Mouse (Mus musculus): ENCODE data around the gene Dhcr24. TPM values are rescaled to one million over a fixed set of nuclear protein-coding genes. Genes with fewer than 3 reads are reported as not detected.
A peak's percentile ranks its signal among the peaks of the same experiment; 100 is the strongest.

Gene Dhcr24
- polyA plus RNA-seq, 1 experiment from 2014 or later, result 5.2 TPM

DNA sequence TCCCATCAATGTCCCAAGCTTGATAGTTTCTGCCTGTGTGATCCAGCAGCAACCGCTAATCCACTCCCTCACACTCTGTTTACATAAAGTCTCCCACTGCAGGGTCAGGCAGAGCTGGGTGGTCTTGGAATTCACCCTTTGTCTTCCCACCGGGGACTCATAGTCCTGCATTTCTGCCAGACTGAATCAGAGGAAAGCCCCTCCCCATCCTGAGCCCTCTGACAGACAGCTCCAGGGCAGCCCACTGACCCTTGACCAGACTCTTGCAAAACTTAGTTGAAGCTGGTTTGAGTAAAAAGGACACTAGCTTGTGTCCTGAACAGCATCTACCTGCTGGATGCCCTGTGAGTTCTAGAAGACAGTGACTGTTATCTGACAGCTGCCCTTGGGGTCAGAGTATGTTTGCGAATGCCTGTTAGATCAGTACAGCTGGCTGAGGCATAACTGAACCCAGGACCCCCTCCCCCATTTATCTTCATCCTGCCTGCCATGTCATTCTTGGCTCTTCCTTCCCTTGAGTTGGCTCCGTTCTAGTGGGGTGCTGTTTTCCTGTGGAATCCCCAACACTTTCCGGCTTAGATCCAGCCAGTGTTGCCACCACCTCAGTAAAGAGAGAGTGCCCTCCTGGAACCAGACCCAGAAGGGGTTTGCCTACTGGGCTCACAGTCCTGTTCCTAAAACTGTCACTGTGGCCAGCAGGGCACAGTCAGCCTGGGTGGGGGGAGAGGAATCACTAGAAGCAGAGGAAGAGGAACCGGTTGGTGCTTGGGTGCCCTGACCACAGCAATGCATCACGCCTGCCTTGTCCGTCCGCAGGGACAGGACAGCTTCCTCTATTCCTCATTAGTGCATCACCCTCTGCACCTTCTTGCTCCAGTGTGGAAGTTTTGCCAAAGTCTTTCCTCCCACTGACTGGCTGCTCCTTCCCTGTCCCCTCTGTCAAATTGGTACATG is 2.3 kb downstream of the Dhcr24 start:
- peak overlapping the region; percentile 87 for H3K4me2 ChIP-seq

DNA sequence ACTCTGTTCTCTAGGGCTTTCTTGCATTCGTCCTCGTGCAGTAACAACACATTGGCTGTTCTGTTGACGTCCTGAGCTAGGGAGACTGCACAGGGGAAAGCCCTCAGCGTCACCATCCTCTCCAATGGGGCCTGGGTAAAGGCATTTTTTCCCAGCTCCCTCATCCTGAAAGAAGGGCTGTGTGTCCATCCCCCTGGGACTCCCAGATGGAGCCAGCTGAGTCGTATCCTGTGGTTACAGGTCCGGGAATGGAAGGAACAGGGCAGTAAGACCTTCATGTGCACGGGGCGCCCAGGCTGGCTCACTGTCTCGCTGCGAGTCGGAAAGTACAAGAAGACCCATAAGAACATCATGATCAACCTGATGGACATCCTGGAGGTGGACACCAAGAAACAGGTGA is 3.3 kb downstream of the Dhcr24 start:
- Histone ChIP-seq H3K4me3 (0 out of 2 replicates have a peak overlapping the region, but pooled peaks have one; percentile 99), H3K27ac (replicated peaks) (no peak overlapping the region), H3K4me2 (peak overlapping the region; percentile 87), H3K36me3 (peaks cover 34% of the 10 kb centered on the region), H3K9me3 (no peaks in the 10 kb centered on the region), H3K4me1 (replicated peaks) (peaks cover 48% of the 10 kb centered on the region), H3K27me3 (no peaks in the 10 kb centered on the region), H3K9ac (no peak overlapping the region)
- no peak for ATAC-seq (ENCODE audit: low FRiP score, low read depth)
- WGBS, result 87% methylated on average over 11 of the region's 11 CpGs

More for the DNA sequence above, 2.3 kb downstream of the Dhcr24 start:
- H3K4me3 ChIP-seq, result peak overlapping the region; percentile 99
- no peak for ATAC-seq (ENCODE audit: low FRiP score, low read depth)
- WGBS, result 43% methylated on average over 9 of the region's 9 CpGs
- no peaks in the 10 kb centered on the region for H3K27me3 ChIP-seq
- peaks cover 48% of the 10 kb centered on the region for H3K4me1 ChIP-seq (replicated peaks)
- no peak overlapping the region for H3K27ac ChIP-seq (replicated peaks)
- H3K9ac ChIP-seq, result peak overlapping the region; percentile 18; the same call in 1 of the 2 replicates
- no peaks in the 10 kb centered on the region for H3K9me3 ChIP-seq
- peaks cover 32% of the 10 kb centered on the region for H3K36me3 ChIP-seq

DNA sequence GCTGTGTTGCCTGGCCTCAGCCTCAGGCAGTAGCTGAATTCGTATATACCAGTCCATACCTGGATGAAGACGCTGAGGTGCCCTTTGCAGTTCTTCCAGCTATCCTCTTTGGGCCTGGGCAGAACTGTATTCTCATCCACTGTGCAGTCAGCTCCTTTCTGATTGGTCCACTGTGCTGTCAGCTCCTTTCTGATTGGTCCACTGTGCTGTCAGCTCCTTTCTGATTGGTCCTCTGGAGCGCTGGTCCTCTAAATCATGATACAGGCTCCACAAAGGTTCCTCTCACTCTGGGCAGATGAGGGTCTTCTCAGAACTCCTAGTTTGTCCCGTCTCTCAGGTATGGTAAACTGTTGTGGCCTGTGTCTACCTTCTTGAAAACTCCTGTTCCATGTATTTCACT is 8.8 kb downstream of the Dhcr24 start:
- Histone ChIP-seq H3K9me3 (no peaks in the 10 kb centered on the region), H3K27me3 (no peaks in the 10 kb centered on the region), H3K4me1 (replicated peaks) (peaks cover 8% of the 10 kb centered on the region), H3K27ac (replicated peaks) (no peak overlapping the region), H3K9ac (no peak overlapping the region), H3K36me3 (peaks cover 71% of the 10 kb centered on the region), H3K4me3 (no peak overlapping the region), H3K4me2 (no peak overlapping the region)
- ATAC-seq (ENCODE audit: low FRiP score, low read depth), result no peak
- 93% methylated on average over 4 of the region's 4 CpGs for WGBS

GRCm38 (mm10) chr4:106571081-106571724 is 10.4 kb downstream of the Dhcr24 start:
- H3K36me3 ChIP-seq, result peaks cover 68% of the 10 kb centered on the region
- H3K9me3 ChIP-seq, result no peaks in the 10 kb centered on the region
- no peak overlapping the region for H3K4me3 ChIP-seq
- WGBS, result 88% methylated on average over 11 of the region's 11 CpGs
- H3K27ac ChIP-seq (replicated peaks), result no peak overlapping the region
- H3K27me3 ChIP-seq, result no peaks in the 10 kb centered on the region
- H3K9ac ChIP-seq, result no peak overlapping the region
- H3K4me2 ChIP-seq, result no peak overlapping the region
- H3K4me1 ChIP-seq (replicated peaks), result no peaks in the 10 kb centered on the region
- ATAC-seq (ENCODE audit: low FRiP score, low read depth), result no peak

- no peak for ATAC-seq (ENCODE audit: low FRiP score, low read depth)
- no peak overlapping the region for H3K4me3 ChIP-seq
- no peak overlapping the region for H3K27ac ChIP-seq (replicated peaks)
- H3K27me3 ChIP-seq, result no peaks in the 10 kb centered on the region
- peaks cover 77% of the 10 kb centered on the region for H3K36me3 ChIP-seq
- 97% methylated on average over 7 of the region's 8 CpGs for WGBS
- no peaks in the 10 kb centered on the region for H3K9me3 ChIP-seq
- H3K9ac ChIP-seq, result no peak overlapping the region
- H3K4me1 ChIP-seq (replicated peaks), result no peaks in the 10 kb centered on the region
- H3K4me2 ChIP-seq, result no peak overlapping the region
Measured at GRCm38 (mm10) chr4:106575022-106575421, 14.2 kb downstream of the Dhcr24 start.

GRCm38 (mm10) chr4:106577511-106577910 is 16.7 kb downstream of the Dhcr24 start:
- Histone ChIP-seq H3K4me1 (replicated peaks) (no peaks in the 10 kb centered on the region), H3K36me3 (peaks cover 78% of the 10 kb centered on the region), H3K27me3 (no peaks in the 10 kb centered on the region), H3K4me2 (no peak overlapping the region), H3K9me3 (no peaks in the 10 kb centered on the region), H3K9ac (no peak overlapping the region), H3K4me3 (no peak overlapping the region), H3K27ac (replicated peaks) (no peak overlapping the region)
- WGBS, result 77% methylated on average over 7 of the region's 7 CpGs
- ATAC-seq (ENCODE audit: low FRiP score, low read depth), result no peak

DNA sequence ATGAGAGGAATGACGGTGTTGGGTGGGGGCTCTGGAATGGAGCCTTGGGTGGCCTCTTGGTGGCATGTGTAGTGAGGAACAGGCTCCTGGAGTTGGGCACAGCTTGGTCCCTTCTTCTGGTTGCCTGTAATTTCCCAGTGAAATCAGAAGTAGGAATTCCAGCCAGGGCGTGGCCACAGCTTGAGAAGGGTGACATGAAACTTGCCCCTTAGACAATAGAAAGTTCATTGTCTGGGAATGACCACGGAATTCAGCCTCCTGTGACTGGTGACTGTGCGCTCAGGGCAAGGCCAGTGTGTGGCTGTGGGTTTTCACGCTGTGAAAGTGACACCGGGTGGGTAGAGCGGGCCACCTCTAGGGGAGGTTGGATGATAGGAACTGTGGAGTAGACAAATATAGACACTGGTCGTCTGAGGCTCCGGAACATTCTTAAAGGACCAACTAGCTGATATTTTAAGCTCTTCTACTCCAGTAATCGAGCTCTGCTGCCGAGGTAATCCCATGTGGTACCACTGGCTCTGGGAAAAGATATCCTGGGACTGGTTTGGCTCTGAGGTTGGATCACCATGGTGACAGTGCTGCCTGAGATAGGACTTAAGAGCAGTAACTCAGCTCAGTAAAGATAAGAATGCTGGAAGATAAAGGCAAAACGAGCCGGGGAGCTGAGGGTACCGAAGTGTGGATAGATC is 20.5 kb downstream of the Dhcr24 start:
- H3K27ac ChIP-seq (replicated peaks), result no peak overlapping the region
- no peaks in the 10 kb centered on the region for H3K4me1 ChIP-seq (replicated peaks)
- peaks cover 84% of the 10 kb centered on the region for H3K36me3 ChIP-seq
- no peak overlapping the region for H3K4me2 ChIP-seq
- H3K9me3 ChIP-seq, result no peaks in the 10 kb centered on the region
- ATAC-seq (ENCODE audit: low FRiP score, low read depth), result no peak
- H3K9ac ChIP-seq, result no peak overlapping the region
- H3K27me3 ChIP-seq, result no peaks in the 10 kb centered on the region
- WGBS, result 87% methylated on average over 14 of the region's 14 CpGs
- no peak overlapping the region for H3K4me3 ChIP-seq

DNA sequence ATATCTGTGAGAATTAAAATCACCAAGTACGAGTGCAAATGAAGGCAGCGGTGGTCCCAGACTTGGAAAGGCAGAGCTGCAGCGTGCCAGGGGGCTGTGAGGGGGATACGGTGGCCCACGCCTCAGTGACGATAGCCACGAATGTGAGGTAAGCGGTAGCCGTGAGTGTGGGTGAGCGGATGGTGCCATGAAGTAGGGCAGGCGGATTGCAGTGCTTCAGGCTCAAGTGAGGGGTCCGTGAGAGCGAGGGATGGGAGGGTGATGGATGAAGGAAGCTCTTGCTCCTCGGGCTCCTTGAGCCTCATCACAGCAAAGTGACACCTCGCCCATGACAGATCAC is 21.0 kb downstream of the Dhcr24 start:
- H3K4me3 ChIP-seq, result no peak overlapping the region
- H3K4me1 ChIP-seq (replicated peaks), result no peaks in the 10 kb centered on the region
- ATAC-seq (ENCODE audit: low FRiP score, low read depth), result 0 out of 2 replicates have a peak, but pooled peaks have one; percentile 44
- H3K36me3 ChIP-seq, result peaks cover 85% of the 10 kb centered on the region
- no peak overlapping the region for H3K9ac ChIP-seq
- no peak overlapping the region for H3K27ac ChIP-seq (replicated peaks)
- H3K9me3 ChIP-seq, result no peaks in the 10 kb centered on the region
- no peaks in the 10 kb centered on the region for H3K27me3 ChIP-seq
- no peak overlapping the region for H3K4me2 ChIP-seq
- 92% methylated on average over 15 of the region's 15 CpGs for WGBS

- Histone ChIP-seq H3K4me1 (replicated peaks) (no peaks in the 10 kb centered on the region), H3K27ac (replicated peaks) (no peak overlapping the region), H3K9me3 (no peaks in the 10 kb centered on the region), H3K27me3 (no peaks in the 10 kb centered on the region), H3K4me3 (no peak overlapping the region), H3K36me3 (peaks cover 88% of the 10 kb centered on the region), H3K4me2 (no peak overlapping the region), H3K9ac (no peak overlapping the region)
- WGBS, result 91% methylated on average over 12 of the region's 12 CpGs
- ATAC-seq (ENCODE audit: low FRiP score, low read depth), result no peak
Measured at GRCm38 (mm10) chr4:106582428-106583153, 21.8 kb downstream of the Dhcr24 start.

DNA sequence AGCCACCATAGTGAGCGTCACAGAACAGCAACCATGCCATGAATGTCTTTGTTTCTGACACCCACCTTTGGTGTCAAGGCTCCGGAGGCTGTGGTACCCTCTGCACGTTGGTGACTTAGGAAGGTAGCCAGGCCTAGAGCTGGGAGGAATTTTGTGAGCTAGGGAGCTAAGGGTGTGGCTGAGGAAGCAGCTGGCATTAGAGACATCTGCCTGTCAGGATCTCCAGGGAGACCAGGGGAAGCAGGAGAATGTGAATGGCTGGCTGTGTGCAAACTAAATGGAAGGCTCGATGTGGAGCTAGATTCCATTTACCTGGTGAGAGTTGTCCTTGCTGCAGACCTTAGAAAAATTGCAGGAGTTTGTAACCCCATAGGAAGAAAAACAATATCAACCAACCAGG is 23.8 kb downstream of the Dhcr24 start:
- no peaks in the 10 kb centered on the region for H3K4me1 ChIP-seq (replicated peaks)
- H3K27me3 ChIP-seq, result no peaks in the 10 kb centered on the region
- WGBS, result 81% methylated on average over 4 of the region's 4 CpGs
- H3K36me3 ChIP-seq, result peaks cover 86% of the 10 kb centered on the region
- H3K4me3 ChIP-seq, result no peak overlapping the region
- H3K27ac ChIP-seq (replicated peaks), result no peak overlapping the region
- no peak overlapping the region for H3K4me2 ChIP-seq
- no peak for ATAC-seq (ENCODE audit: low FRiP score, low read depth)
- H3K9ac ChIP-seq, result no peak overlapping the region
- no peaks in the 10 kb centered on the region for H3K9me3 ChIP-seq

GRCm38 (mm10) chr4:106587075-106587474 is 26.2 kb downstream of the Dhcr24 start:
- Histone ChIP-seq H3K27me3 (no peaks in the 10 kb centered on the region), H3K9ac (no peak overlapping the region), H3K9me3 (no peaks in the 10 kb centered on the region), H3K4me3 (no peak overlapping the region), H3K4me1 (replicated peaks) (no peaks in the 10 kb centered on the region), H3K36me3 (peaks cover 70% of the 10 kb centered on the region), H3K27ac (replicated peaks) (no peak overlapping the region), H3K4me2 (no peak overlapping the region)
- 95% methylated on average over 6 of the region's 6 CpGs for WGBS
- 0 out of 2 replicates have a peak, but pooled peaks have one; percentile 17 for ATAC-seq (ENCODE audit: low FRiP score, low read depth)
